Mouse (Mus musculus) urinary bladder, postnatal 4 days (tissue): ENCODE data around the gene BC004004.

ENCODE experiments used
- DNase-seq, 2 experiments: peaks; one replicate each; pipeline ENCODE4 v3.0.0; 2021 to 2022; ENCODE audit warnings: low spot score in 2 of 2

Gene BC004004

GRCm38 (mm10) chr17:29322603-29322962 lies 54.0 kb downstream of the BC004004 start:
- no peak for DNase-seq

- no peak for DNase-seq
These were observed 55.0 kb downstream of the BC004004 start for GRCm38 (mm10) chr17:29323625-29324024.

DNA sequence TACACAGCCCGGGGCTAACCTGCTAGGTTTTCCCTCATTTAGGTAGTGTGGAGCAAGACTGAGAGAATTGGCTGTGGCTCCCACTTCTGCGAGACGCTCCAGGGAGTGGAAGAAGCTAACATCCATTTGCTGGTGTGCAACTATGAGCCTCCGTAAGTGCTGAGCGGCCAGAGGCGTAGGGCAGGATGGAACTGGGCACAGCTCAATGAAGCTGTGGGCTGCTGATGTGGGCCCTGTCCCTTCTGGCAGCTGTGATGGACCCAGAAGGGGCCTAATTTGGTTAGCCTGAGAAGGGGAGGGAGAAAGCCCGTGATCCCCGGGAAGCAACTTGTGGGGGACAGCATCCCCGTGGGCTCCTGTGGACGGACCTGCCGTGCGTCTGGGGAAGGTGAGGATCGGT lies 57.2 kb downstream of the BC004004 start:
- DNase-seq: no peak

DNA sequence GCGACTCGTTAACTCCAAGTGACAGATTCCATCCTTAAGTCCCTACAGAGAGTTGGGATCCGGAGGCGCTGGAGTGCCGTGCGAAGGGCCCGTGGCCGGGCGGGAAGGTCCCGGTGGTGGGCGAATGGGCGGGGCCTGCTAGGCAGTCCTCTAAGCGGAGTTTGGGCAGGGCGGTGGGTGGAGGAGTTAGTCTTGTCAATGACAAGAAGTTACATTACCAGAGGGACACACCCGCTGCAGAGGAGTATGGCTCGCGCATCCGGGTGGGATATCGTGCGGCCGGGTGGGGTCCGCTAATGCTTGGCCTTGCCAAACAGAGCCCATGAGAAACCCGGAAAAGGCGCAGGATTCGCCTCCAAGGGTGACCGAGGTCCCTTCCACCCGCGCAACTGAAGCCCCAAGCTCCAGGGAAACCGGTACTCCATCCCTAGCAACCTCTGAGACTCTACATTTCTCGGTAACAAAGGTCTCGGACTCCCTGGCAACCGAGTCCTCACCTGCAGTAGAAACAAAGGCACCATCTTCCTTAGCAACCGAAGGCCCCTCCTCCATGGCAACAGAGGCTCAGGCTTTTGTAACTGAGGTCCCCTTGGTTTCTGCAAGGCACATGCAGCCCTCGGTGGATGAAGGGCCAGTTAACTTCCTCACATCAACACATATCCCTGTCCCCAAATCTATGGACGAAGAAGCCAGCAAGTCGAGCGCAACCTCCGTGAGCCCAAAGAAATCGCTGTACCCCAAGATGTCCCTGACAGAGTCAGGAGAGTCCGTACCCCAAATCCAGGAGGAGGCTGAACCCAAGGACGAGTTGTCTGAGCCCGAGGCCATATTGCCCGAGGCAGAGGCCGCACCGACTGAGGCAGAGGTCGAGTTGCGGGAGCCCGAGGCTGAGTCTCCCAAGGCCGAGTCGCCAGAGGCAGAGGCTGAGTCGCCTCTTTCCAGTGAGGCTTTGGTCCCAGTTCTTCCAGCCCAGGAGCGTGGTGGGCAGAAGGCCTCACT lies 58.2 kb downstream of the BC004004 start:
- DNase-seq: no peak

GRCm38 (mm10) chr17:29327691-29328090 lies 59.1 kb downstream of the BC004004 start:
- DNase-seq: peak in 1 of 2 experiments; percentile 16

DNA sequence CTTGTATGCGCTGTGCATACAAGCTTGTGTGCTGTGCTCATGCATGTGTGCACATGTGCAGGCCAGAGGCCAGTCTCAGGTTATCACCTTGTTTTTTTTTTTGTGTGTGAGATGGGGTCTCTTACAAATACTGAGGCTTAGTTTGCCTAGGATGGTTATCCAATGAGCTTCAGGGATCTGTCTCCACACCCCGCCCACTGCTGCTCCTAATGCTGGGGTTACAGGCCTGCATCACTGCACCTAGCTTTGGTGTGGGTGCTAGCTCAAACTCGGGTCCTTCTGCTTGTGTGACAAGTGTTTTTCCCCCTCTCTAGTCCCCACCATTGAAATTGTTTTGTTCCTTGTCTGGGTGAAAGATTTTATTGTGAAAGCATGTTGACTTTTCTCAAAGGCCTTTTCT lies 61.6 kb downstream of the BC004004 start:
- DNase-seq: no peak

GRCm38 (mm10) chr17:29330671-29331410 lies 62.3 kb downstream of the BC004004 start:
- DNase-seq: peak in 1 of 2 experiments; percentile 23

DNA sequence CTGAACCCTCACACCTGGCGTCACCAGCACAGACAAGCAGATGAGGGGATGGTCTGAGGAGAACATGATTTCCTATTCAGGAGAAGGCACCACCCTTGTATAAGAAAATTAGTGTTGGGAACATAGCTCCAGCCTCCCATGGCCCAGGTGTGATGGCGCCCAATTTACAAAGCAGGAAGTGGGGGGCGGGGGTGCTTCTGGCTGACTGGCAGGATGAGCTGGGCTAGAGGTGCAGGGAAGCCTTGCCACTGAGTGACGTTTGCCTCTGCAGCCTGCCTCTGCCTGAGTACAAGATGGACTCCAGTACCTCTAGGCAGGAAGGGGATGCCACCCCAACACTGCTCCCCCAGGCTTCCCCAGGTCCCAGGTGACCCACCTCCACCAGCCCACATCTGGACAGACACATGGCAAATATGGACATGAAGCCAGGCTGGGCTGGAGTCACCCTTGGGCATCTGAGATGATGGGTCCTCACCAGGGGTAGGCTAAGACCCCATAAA lies 63.6 kb downstream of the BC004004 start:
- peak in 1 of 2 experiments; percentile 16 for DNase-seq

GRCm38 (mm10) chr17:29336266-29336990 lies 67.8 kb downstream of the BC004004 start:
- DNase-seq: no peak

GRCm38 (mm10) chr17:29337979-29338823 lies 69.6 kb downstream of the BC004004 start:
- DNase-seq: no peak

- DNase-seq: peak in 1 of 2 experiments; percentile 16
These were observed 70.7 kb downstream of the BC004004 start for GRCm38 (mm10) chr17:29339170-29339768.

- no peak for DNase-seq
These were observed 72.0 kb downstream of the BC004004 start for GRCm38 (mm10) chr17:29340406-29341261.

GRCm38 (mm10) chr17:29341591-29342003 lies 73.0 kb downstream of the BC004004 start:
- no peak for DNase-seq

- peak in 1 of 2 experiments; percentile 76 for DNase-seq
These were observed 73.7 kb downstream of the BC004004 start for GRCm38 (mm10) chr17:29342010-29342910.

GRCm38 (mm10) chr17:29343241-29343640 lies 74.7 kb downstream of the BC004004 start:
- no peak for DNase-seq

DNA sequence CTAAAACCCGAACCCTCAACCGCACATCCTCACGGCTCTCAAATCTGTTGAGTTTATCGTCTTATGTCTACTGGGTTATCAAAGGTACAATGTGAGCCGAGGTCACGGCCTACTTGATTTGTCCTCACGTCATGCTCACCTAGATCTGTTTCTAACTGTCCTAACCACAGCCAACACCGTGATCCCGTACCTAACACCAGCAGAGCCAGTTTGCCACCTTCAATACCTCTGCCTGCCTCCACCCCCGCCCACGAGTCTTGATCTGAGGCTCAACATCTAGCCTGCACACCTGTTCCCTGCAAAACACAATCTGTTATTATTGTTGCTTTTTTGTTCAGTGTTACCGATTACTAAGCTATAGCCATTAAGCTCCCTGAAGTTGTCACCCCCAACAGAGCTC lies 76.7 kb downstream of the BC004004 start:
- DNase-seq: no peak

- DNase-seq: no peak
These were observed 78.0 kb downstream of the BC004004 start for GRCm38 (mm10) chr17:29346496-29347125.

- DNase-seq: no peak
These were observed 78.6 kb downstream of the BC004004 start for GRCm38 (mm10) chr17:29347126-29347644.
